Mouse (Mus musculus): ENCODE results near the gene Stat6. TPM values are rescaled to one million over a fixed set of nuclear protein-coding genes. Genes with fewer than 3 reads are reported as not detected.

The Stat6 gene
- total and polyA plus RNA-seq, 2 experiments = 27.7 to 44.7 TPM

DNA sequence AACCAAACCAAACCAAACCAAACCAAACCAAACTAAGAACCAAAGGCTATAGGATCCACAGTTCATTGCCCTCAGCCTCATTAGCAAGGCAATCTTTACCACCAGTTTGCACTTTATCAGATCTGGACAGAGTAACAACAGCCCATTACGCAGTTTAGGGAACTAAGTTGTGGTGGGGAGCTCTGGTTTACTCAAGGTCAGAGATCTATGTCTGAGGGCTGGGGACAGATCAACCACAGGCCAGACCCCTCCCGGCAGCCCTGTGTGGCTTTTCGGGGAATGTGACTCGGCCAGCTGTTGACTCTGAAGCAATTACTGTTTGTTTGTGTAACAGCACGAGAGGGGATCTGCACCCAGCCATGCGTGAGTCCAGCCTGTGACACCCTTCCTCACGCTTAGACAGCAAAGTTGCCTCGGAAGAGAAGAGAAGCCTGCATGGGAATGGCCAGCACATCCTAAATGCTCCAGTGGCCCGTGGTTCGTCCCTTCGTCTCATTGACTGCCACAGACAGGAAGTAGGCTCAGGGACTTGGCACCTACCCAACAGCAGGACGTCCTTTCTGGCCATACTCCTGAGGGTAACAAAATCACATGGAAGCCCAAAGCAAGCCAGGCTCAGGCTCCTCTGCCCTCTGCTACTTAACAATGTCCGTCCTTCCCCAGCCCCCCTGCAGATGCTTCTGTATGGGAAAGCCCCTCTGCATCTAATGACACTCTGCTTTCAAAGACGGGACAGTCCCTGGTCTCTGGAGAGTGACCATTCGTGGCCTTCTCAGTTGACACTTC, 38.1 kb upstream of the Stat6 start:
- peaks cover 47% of the 10 kb centered on the region for H3K36me3 ChIP-seq (ENCODE audit: control insufficient read depth, insufficient read depth, low read length)
- DNase-seq (ENCODE audit: extremely low read depth, low read depth, low spot score) = peak; percentile 80
- WGBS = 7% methylated on average over 15 of the region's 15 CpGs
- H3K79me2 ChIP-seq (ENCODE audit: control insufficient read depth, insufficient read depth, low read length) = peaks cover 5% of the 10 kb centered on the region; the same call in 1 of the 2 replicates
- no peak for TF ChIP-seq POLR2A (IDR thresholded peaks at IDR 0.05; ENCODE audit: extremely low read depth, insufficient read depth, low read length)
- no peak for TF ChIP-seq CTCF (IDR thresholded peaks at IDR 0.05; ENCODE audit: low read depth, low read length)
- no peaks in the 10 kb centered on the region for H3K27me3 ChIP-seq (ENCODE audit: control insufficient read depth, insufficient read depth, low read length)
- H3K4me1 ChIP-seq (ENCODE audit: control insufficient read depth, insufficient read depth, low read length) = peaks cover 47% of the 10 kb centered on the region
- no peak overlapping the region for H3K4me3 ChIP-seq (ENCODE audit: insufficient read depth, low read depth, low read length)
- H3K9ac ChIP-seq (ENCODE audit: low read depth, low read length) = no peak overlapping the region; the same call in 1 of the 2 replicates
- H3K27ac ChIP-seq (replicated peaks; ENCODE audit: insufficient read depth, low read depth, low read length) = peak overlapping the region; percentile 74

DNA sequence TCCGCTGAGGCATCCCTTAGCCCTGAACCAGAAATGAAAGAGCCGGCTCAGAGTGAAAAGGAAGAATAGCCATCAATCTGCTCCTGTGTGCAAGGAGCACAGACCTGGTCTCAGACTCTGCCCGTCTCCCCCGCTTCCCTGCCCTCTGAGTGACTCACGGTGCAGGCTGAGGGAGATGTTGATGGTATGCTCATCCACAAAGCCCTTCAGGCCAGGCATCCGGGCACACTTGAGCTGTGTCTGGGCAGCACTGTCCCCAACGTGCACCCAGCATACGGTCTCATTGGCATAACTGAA, 37.6 kb upstream of the Stat6 start:
- TF ChIP-seq POLR2A (IDR thresholded peaks at IDR 0.05; ENCODE audit: extremely low read depth, insufficient read depth, low read length) = no peak
- no peak for TF ChIP-seq CTCF (IDR thresholded peaks at IDR 0.05; ENCODE audit: low read depth, low read length)
- peak overlapping the region; percentile 74 for H3K27ac ChIP-seq (replicated peaks; ENCODE audit: insufficient read depth, low read depth, low read length)
- no peak for DNase-seq (ENCODE audit: extremely low read depth, low read depth, low spot score)

DNA sequence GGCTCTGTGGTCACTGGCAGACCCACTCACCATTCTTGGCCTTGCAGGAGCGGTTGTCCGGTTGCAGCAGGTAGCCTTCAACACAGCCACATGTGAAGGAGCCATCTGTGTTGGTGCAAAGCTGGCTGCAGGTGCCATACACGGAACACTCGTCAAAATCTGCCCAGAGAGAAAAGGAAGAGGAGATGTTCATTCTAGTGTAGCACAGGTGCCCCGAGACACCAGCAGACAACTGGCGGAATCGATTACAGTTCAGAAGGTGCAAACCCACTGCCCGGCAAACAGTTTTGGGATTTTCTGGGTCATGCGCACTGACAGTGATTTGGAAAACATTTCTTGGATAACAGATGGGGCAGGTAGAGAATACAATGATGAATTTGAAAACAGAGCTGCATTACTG, 37.0 kb upstream of the Stat6 start:
- Histone ChIP-seq H3K9ac (ENCODE audit: low read depth, low read length) (no peak overlapping the region), H3K4me3 (ENCODE audit: insufficient read depth, low read depth, low read length) (no peak overlapping the region), H3K79me2 (ENCODE audit: control insufficient read depth, insufficient read depth, low read length) (peaks cover 6% of the 10 kb centered on the region; the same call in 1 of the 2 replicates), H3K36me3 (ENCODE audit: control insufficient read depth, insufficient read depth, low read length) (peaks cover 58% of the 10 kb centered on the region), H3K27ac (replicated peaks; ENCODE audit: insufficient read depth, low read depth, low read length) (peak overlapping the region; percentile 74; the same call in 1 of the 2 replicates), H3K27me3 (ENCODE audit: control insufficient read depth, insufficient read depth, low read length) (no peaks in the 10 kb centered on the region), H3K4me1 (ENCODE audit: control insufficient read depth, insufficient read depth, low read length) (peaks cover 42% of the 10 kb centered on the region)
- 81% methylated on average over 9 of the region's 9 CpGs for WGBS
- no peak for TF ChIP-seq CTCF (IDR thresholded peaks at IDR 0.05; ENCODE audit: low read depth, low read length)
- TF ChIP-seq POLR2A (IDR thresholded peaks at IDR 0.05; ENCODE audit: extremely low read depth, insufficient read depth, low read length) = no peak
- DNase-seq (ENCODE audit: extremely low read depth, low read depth, low spot score) = no peak

More for the DNA sequence above, 37.6 kb upstream of the Stat6 start:
- Histone ChIP-seq H3K27me3 (ENCODE audit: control insufficient read depth, insufficient read depth, low read length) (no peaks in the 10 kb centered on the region), H3K79me2 (ENCODE audit: control insufficient read depth, insufficient read depth, low read length) (peaks cover 6% of the 10 kb centered on the region; the same call in 1 of the 2 replicates), H3K4me1 (ENCODE audit: control insufficient read depth, insufficient read depth, low read length) (peaks cover 47% of the 10 kb centered on the region), H3K9ac (ENCODE audit: low read depth, low read length) (peak overlapping the region; percentile 13), H3K4me3 (ENCODE audit: insufficient read depth, low read depth, low read length) (no peak overlapping the region), H3K36me3 (ENCODE audit: control insufficient read depth, insufficient read depth, low read length) (peaks cover 52% of the 10 kb centered on the region)
- WGBS = 72% methylated on average over 8 of the region's 8 CpGs

DNA sequence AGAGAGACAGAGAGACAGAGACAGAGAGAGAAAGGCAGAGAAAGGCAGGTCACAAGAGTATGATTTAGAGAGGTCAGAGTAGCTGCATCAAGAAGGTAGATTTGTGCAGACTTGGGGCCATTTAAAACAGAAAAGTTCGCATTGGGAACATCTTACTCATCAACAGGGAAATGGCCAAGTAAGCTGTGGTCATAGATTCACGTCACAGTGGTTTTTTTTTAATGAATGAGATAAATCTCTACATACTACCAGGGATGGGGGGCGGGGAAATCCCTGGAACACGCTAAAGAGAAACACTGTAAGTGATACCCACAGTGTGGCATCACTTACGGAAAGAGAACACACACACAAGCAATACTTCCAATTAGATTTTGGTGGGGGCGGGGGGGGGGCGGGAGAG, 35.7 kb upstream of the Stat6 start:
- DNase-seq (ENCODE audit: extremely low read depth, low read depth, low spot score) = no peak
- Histone ChIP-seq H3K27ac (replicated peaks; ENCODE audit: insufficient read depth, low read depth, low read length) (no peak overlapping the region), H3K9ac (ENCODE audit: low read depth, low read length) (no peak overlapping the region), H3K4me3 (ENCODE audit: insufficient read depth, low read depth, low read length) (no peak overlapping the region), H3K27me3 (ENCODE audit: control insufficient read depth, insufficient read depth, low read length) (no peaks in the 10 kb centered on the region), H3K79me2 (ENCODE audit: control insufficient read depth, insufficient read depth, low read length) (peaks cover 9% of the 10 kb centered on the region; the same call in 1 of the 2 replicates), H3K4me1 (ENCODE audit: control insufficient read depth, insufficient read depth, low read length) (peaks cover 42% of the 10 kb centered on the region), H3K36me3 (ENCODE audit: control insufficient read depth, insufficient read depth, low read length) (peaks cover 57% of the 10 kb centered on the region)
- 80% methylated on average over 7 of the region's 7 CpGs for WGBS
- no peak for TF ChIP-seq POLR2A (IDR thresholded peaks at IDR 0.05; ENCODE audit: extremely low read depth, insufficient read depth, low read length)
- no peak for TF ChIP-seq CTCF (IDR thresholded peaks at IDR 0.05; ENCODE audit: low read depth, low read length)

DNA sequence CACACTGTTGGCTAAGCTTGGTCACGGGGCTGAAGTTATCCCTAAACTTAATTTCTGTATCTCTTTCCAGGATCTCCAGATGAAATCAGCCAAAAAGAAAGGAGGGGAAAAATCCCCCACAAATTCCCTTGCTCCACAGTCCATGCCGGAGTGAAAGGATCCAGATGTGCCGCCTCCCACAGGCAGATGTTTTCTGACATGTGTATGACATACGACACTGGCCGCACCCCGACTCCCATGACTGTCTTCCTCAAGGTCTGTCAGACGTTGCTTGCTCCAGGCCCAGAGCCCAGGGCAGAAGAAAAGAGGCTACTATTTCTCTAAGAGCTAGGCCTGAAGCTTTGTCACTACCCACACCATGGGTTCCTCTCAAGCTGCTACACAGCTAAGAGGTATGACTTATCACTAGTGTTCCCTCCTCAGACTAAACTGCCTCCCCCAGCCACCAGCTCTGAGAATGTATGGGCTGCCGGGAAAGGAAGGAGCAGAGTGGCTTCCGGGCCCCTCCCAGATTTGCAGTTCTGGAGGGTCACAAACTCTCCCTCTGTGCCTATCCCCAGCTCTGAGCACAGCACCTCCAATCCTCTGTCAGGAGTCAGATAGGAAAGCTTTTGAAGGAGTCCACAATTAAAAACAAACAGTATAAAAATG, 33.2 kb upstream of the Stat6 start:
- peaks cover 43% of the 10 kb centered on the region for H3K4me1 ChIP-seq (ENCODE audit: control insufficient read depth, insufficient read depth, low read length)
- WGBS = 65% methylated on average over 9 of the region's 9 CpGs
- TF ChIP-seq POLR2A (IDR thresholded peaks at IDR 0.05; ENCODE audit: extremely low read depth, insufficient read depth, low read length) (no peak), CTCF (IDR thresholded peaks at IDR 0.05; ENCODE audit: low read depth, low read length) (no peak)
- no peaks in the 10 kb centered on the region for H3K27me3 ChIP-seq (ENCODE audit: control insufficient read depth, insufficient read depth, low read length)
- peak; percentile 43 for DNase-seq (ENCODE audit: extremely low read depth, low read depth, low spot score)
- H3K9ac ChIP-seq (ENCODE audit: low read depth, low read length) = no peak overlapping the region
- H3K4me3 ChIP-seq (ENCODE audit: insufficient read depth, low read depth, low read length) = no peak overlapping the region
- peaks cover 9% of the 10 kb centered on the region; the same call in 1 of the 2 replicates for H3K79me2 ChIP-seq (ENCODE audit: control insufficient read depth, insufficient read depth, low read length)
- H3K36me3 ChIP-seq (ENCODE audit: control insufficient read depth, insufficient read depth, low read length) = peaks cover 48% of the 10 kb centered on the region
- peak overlapping the region; percentile 33 for H3K27ac ChIP-seq (replicated peaks; ENCODE audit: insufficient read depth, low read depth, low read length)

DNA sequence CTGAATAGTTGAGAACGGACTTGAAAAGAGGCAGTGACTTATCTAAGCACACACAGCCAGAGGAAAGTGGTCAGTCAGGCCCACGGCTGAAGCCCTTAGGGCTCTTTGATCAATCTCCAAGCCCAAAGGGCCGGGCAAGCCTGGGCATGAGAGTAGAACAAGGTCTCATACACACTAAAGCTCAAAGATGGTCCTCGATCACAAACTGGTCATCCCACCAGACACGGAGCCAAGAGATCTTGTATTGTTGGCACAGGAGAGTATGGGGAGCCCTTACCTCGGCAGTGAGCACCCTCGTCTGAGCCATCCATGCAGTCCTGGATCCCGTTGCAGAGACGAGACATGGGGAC, 32.7 kb upstream of the Stat6 start:
- Histone ChIP-seq H3K4me3 (ENCODE audit: insufficient read depth, low read depth, low read length) (no peak overlapping the region), H3K4me1 (ENCODE audit: control insufficient read depth, insufficient read depth, low read length) (peaks cover 40% of the 10 kb centered on the region), H3K27me3 (ENCODE audit: control insufficient read depth, insufficient read depth, low read length) (no peaks in the 10 kb centered on the region), H3K27ac (replicated peaks; ENCODE audit: insufficient read depth, low read depth, low read length) (peak overlapping the region; percentile 4), H3K9ac (ENCODE audit: low read depth, low read length) (no peak overlapping the region), H3K79me2 (ENCODE audit: control insufficient read depth, insufficient read depth, low read length) (peaks cover 9% of the 10 kb centered on the region; the same call in 1 of the 2 replicates), H3K36me3 (ENCODE audit: control insufficient read depth, insufficient read depth, low read length) (peaks cover 48% of the 10 kb centered on the region)
- TF ChIP-seq POLR2A (IDR thresholded peaks at IDR 0.05; ENCODE audit: extremely low read depth, insufficient read depth, low read length) = no peak
- no peak for TF ChIP-seq CTCF (IDR thresholded peaks at IDR 0.05; ENCODE audit: low read depth, low read length)
- DNase-seq (ENCODE audit: extremely low read depth, low read depth, low spot score) = no peak
- WGBS = 52% methylated on average over 9 of the region's 9 CpGs
